Mouse (Mus musculus): Measurements from ENCODE around the gene Cfc1. TPM values are rescaled to one million over a fixed set of nuclear protein-coding genes. Genes with fewer than 3 reads are reported as not detected.
"Not testable (repeated sequence)": the region's sequence is repeated elsewhere in the genome, so short reads cannot be mapped to it uniquely, and the experiment has no call there.

Cfc1 gene
- total RNA-seq (2015; ENCODE audit: low replicate concordance) (not detected in 2 replicates), total RNA-seq (2017; ENCODE audit: low replicate concordance) (not detected in 2 replicates)

- ATAC-seq (replicated peaks; ENCODE audit: low FRiP score, poor library complexity, severe bottlenecking): not testable (repeated sequence)
These were observed at the start of gene Cfc1 for GRCm38 (mm10) chr1:34535043-34535698. TSS of gene Cfc1 (plus strand) at chr1:34535648.

- ATAC-seq (replicated peaks; ENCODE audit: low FRiP score, poor library complexity, severe bottlenecking): no peak
These were observed 48.1 kb upstream of the Cfc1 start for GRCm38 (mm10) chr1:34487383-34487782.

- ATAC-seq (replicated peaks; ENCODE audit: low FRiP score, poor library complexity, severe bottlenecking): peak; percentile 63
These were observed 45.5 kb upstream of the Cfc1 start for GRCm38 (mm10) chr1:34489852-34490541.

- no peak for ATAC-seq (replicated peaks; ENCODE audit: low FRiP score, poor library complexity, severe bottlenecking)
These were observed 44.0 kb upstream of the Cfc1 start for GRCm38 (mm10) chr1:34491480-34491879.

DNA sequence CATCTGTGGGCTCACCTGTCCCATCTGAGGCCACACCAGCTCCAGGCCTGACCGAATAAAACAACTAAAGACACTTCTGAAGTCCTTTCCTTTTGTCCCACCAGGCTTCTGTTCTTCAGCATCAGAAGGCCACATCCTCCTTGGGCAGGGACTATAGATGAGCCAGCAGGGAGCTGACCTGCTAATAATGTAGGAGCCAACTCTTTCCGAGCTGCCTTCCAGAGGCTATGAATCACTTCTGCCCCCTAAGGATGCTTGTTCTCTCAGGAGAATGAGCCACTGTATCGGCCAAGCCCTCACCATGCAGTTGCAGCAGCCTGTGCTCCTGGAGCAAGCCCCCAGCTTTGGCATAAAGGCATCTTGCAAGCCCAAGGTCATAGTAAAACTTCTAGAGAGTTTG lies 32.5 kb upstream of the Cfc1 start:
- ATAC-seq (replicated peaks; ENCODE audit: low FRiP score, poor library complexity, severe bottlenecking): no peak

- no peak for ATAC-seq (replicated peaks; ENCODE audit: low FRiP score, poor library complexity, severe bottlenecking)
These were observed 30.1 kb upstream of the Cfc1 start for GRCm38 (mm10) chr1:34505307-34505706.

- ATAC-seq (replicated peaks; ENCODE audit: low FRiP score, poor library complexity, severe bottlenecking): no peak
These were observed 29.4 kb upstream of the Cfc1 start for GRCm38 (mm10) chr1:34505970-34506551.

- ATAC-seq (replicated peaks; ENCODE audit: low FRiP score, poor library complexity, severe bottlenecking): no peak
These were observed 27.5 kb upstream of the Cfc1 start for GRCm38 (mm10) chr1:34507986-34508385.

- no peak for ATAC-seq (replicated peaks; ENCODE audit: low FRiP score, poor library complexity, severe bottlenecking)
These were observed 24.9 kb upstream of the Cfc1 start for GRCm38 (mm10) chr1:34510575-34510981.

DNA sequence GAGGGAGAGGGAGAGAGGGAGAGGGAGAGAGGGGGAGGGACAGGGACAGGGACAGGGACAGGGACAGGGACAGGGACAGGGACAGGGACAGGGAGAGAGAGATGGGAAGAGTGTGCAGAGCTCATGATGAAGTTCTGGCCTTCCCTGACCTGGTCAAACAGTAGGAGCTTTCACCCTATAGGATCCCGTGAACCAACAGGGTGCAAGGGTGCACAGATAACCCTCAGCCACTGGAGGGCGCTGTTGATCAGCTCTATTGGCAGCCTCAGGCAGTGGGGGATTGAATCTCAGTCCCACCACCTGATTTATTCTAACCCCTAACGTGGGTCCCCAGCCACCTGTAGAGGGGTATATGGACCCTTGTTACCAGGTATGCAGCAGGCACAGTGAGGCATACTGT lies 24.4 kb upstream of the Cfc1 start:
- ATAC-seq (replicated peaks; ENCODE audit: low FRiP score, poor library complexity, severe bottlenecking): 0 out of 2 replicates have a peak, but pooled peaks have one; percentile 46

DNA sequence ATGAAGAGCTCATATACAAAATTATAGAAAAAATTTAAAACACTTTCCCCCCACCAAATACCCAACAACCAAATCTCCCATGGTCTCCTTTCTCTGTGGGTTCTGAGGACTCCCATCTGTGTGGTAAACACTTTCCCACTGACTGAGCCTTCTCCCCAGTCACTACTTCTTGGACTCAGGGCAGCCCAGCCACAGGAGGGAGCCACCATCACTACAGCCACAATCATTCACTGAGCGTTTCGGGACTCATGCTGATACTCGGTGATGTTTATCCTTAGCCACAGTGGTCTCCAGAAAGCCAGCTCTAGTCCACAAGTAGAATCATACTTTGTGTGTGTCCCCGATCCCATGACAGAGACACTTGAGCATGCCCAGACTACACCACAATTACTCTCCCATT lies 22.4 kb upstream of the Cfc1 start:
- ATAC-seq (replicated peaks; ENCODE audit: low FRiP score, poor library complexity, severe bottlenecking): no peak

DNA sequence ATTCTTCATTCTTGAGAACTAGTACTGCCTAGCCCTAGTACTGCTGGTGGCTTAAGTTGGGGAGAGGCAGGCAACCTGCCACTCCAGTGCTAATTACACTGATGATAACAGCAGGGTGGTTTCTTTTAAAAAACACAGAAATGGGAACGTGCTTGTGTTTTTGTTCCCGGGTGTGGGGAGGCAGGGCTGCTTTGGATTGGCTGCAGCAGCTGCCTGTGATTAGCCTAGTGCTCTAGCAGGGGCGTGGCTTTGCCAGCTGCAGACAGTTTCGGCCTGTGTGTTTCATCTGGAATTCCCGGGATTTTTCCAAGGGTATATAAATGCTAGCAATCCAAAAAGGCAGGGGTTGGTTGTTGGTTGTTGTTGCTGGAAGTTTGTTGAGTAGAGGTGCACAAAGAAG lies 18.9 kb upstream of the Cfc1 start:
- no peak for ATAC-seq (replicated peaks; ENCODE audit: low FRiP score, poor library complexity, severe bottlenecking)

DNA sequence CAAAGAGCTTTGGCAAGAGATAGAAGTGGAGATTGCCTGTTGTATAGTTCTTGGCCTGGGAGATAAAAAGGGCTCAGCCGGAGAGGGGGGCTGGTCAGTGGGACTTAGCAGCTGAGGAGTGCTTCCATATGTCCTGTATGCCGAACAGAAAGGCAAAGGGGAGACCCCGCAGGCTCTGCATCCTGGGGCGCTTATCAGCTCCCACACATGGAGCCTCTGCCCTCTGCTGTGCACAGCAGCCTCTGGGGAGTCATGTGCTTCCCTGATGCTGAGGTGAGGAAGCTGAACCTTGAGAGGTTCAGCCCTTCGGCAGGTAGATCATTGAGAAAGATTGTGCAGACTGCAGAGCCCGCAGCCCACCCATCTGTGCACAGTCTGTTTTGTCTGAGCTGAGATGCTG lies 18.2 kb upstream of the Cfc1 start:
- not testable (repeated sequence) for ATAC-seq (replicated peaks; ENCODE audit: low FRiP score, poor library complexity, severe bottlenecking)

DNA sequence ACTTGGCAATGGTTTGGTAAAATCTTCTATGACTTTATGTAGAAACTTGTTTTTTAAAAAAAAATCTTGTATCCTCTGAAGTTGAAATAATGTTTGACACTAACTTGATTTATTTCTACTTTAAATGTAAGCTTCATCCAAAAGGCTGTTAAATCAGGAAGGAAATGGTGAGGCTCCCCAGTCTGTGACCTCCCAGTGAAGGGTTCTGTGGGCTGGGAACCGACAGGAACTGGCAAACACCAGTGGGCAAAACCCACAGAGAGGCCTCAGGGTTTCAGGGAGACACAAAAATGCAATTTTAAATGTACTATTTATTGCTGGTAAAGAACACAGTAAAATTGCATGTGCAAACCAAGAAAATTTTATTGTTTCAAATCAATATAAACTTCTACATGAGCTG lies 17.7 kb upstream of the Cfc1 start:
- not testable (repeated sequence) for ATAC-seq (replicated peaks; ENCODE audit: low FRiP score, poor library complexity, severe bottlenecking)

- ATAC-seq (replicated peaks; ENCODE audit: low FRiP score, poor library complexity, severe bottlenecking): no peak
These were observed 17.2 kb upstream of the Cfc1 start for GRCm38 (mm10) chr1:34518259-34518658.

GRCm38 (mm10) chr1:34522205-34522849 lies 13.1 kb upstream of the Cfc1 start:
- ATAC-seq (replicated peaks; ENCODE audit: low FRiP score, poor library complexity, severe bottlenecking): no peak

DNA sequence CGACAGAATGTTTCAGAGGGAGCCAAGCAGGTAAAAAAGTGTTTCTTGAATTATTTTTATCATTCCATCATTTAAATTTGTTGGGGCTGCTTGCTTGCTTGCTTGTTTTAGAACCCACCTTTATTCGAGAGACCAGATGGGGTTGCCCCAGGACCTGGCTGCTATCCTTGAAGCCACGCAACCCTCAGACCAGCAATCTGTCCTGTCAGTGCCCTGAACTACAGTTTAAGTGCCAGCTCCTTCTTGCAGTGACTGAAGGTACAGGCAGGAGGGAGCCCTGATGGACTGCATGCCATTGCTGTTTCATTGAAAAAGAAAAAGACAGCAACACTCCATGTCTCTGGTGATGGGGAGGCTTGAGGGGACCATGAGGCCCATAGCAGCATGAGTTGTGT lies 12.6 kb upstream of the Cfc1 start:
- ATAC-seq (replicated peaks; ENCODE audit: low FRiP score, poor library complexity, severe bottlenecking): no peak

GRCm38 (mm10) chr1:34523647-34524046 lies 11.8 kb upstream of the Cfc1 start:
- ATAC-seq (replicated peaks; ENCODE audit: low FRiP score, poor library complexity, severe bottlenecking): no peak

GRCm38 (mm10) chr1:34534574-34534973 lies 874 bp upstream of the Cfc1 start:
- ATAC-seq (replicated peaks; ENCODE audit: low FRiP score, poor library complexity, severe bottlenecking): not testable (repeated sequence)

DNA sequence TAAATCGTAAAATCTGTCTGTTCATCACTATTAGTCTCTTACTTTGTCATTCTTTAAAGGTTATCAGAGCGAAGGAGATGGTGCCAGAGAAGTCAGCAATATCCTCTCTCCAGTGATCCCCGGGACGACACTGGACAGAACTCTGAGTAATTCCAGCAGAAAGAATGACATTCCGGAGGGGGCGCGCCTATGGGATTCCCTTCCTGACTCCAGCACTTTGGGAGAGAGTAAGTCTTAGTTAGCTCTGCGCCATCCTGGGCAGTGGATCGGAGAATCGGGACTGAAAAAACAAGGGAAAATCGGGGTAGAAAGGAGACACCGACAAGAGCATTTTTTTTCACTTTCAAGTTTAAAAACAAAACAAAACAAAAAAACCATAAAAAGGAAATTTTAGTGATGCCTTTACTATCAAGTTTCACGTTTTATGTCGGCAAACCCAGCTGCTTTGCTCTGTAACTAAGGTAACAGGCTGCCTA lies 881 bp downstream of the Cfc1 start:
- ATAC-seq (replicated peaks; ENCODE audit: low FRiP score, poor library complexity, severe bottlenecking): no peak

Measured in erythroid progenitor cell, adult 5-6 weeks (primary cell).